Mouse (Mus musculus) hindlimb bud, embryonic 11.5 days (tissue): Measurements from ENCODE around the gene Pabpc4.
"Not testable (repeated sequence)": the region's sequence is repeated elsewhere in the genome, so short reads cannot be mapped to it uniquely, and the experiment has no call there.

Experiments used
- DNase-seq: peaks from one replicate; pipeline ENCODE4 v3.0.0-alpha.2; 2012; ENCODE audit warnings: low read depth, low spot score; ENCODE audit errors: extremely low spot score

Pabpc4 gene

GRCm38 (mm10) chr4:123297195-123297960 lies 35.2 kb downstream of the Pabpc4 start:
- no peak for DNase-seq

GRCm38 (mm10) chr4:123298226-123298625 lies 36.1 kb downstream of the Pabpc4 start:
- DNase-seq: no peak

- DNase-seq: no peak
Observed at GRCm38 (mm10) chr4:123298980-123299670, 37.0 kb downstream of the Pabpc4 start.

- peak; percentile 60 for DNase-seq
Observed at GRCm38 (mm10) chr4:123305789-123306188, 43.6 kb downstream of the Pabpc4 start.

- no peak for DNase-seq
Observed at GRCm38 (mm10) chr4:123306999-123307398, 44.8 kb downstream of the Pabpc4 start.

- DNase-seq: no peak
Observed at GRCm38 (mm10) chr4:123308292-123308691, 46.1 kb downstream of the Pabpc4 start.

GRCm38 (mm10) chr4:123311845-123312244 lies 49.7 kb downstream of the Pabpc4 start:
- no peak for DNase-seq

GRCm38 (mm10) chr4:123313010-123313409 lies 50.9 kb downstream of the Pabpc4 start:
- no peak for DNase-seq

- DNase-seq: no peak
Observed at GRCm38 (mm10) chr4:123314497-123314896, 52.3 kb downstream of the Pabpc4 start.

GRCm38 (mm10) chr4:123322910-123323309 lies 60.8 kb downstream of the Pabpc4 start:
- DNase-seq: not testable (repeated sequence)

- DNase-seq: no peak
Observed at GRCm38 (mm10) chr4:123323534-123323933, 61.4 kb downstream of the Pabpc4 start, which contains the start of gene Oxct2a. Gene Oxct2a (minus strand): TSS chr4:123323634.

GRCm38 (mm10) chr4:123326087-123326486 lies 63.9 kb downstream of the Pabpc4 start:
- no peak for DNase-seq

- no peak for DNase-seq
Observed at GRCm38 (mm10) chr4:123327630-123328029, 65.5 kb downstream of the Pabpc4 start.

- no peak for DNase-seq
Observed at GRCm38 (mm10) chr4:123328946-123329345, 66.8 kb downstream of the Pabpc4 start.

- no peak for DNase-seq
Observed at GRCm38 (mm10) chr4:123331326-123331725, 69.2 kb downstream of the Pabpc4 start.

- not testable (repeated sequence) for DNase-seq
Observed at GRCm38 (mm10) chr4:123331961-123332360, 69.8 kb downstream of the Pabpc4 start.

GRCm38 (mm10) chr4:123333151-123333550 lies 71.0 kb downstream of the Pabpc4 start:
- no peak for DNase-seq

- no peak for DNase-seq
Observed at GRCm38 (mm10) chr4:123334177-123334576, 72.0 kb downstream of the Pabpc4 start.

- DNase-seq: not testable (repeated sequence)
Observed at GRCm38 (mm10) chr4:123335244-123335643, 73.1 kb downstream of the Pabpc4 start.

- no peak for DNase-seq
Observed at GRCm38 (mm10) chr4:123335796-123336585, 73.8 kb downstream of the Pabpc4 start.

GRCm38 (mm10) chr4:123337693-123338092 lies 75.5 kb downstream of the Pabpc4 start:
- no peak for DNase-seq
